Mouse (Mus musculus): ENCODE data around the gene Rab36. TPM values are rescaled to one million over a fixed set of nuclear protein-coding genes. Genes with fewer than 3 reads are reported as not detected.

Rab36 gene
- polyA plus RNA-seq, 1 experiment = 0.82 TPM

DNA sequence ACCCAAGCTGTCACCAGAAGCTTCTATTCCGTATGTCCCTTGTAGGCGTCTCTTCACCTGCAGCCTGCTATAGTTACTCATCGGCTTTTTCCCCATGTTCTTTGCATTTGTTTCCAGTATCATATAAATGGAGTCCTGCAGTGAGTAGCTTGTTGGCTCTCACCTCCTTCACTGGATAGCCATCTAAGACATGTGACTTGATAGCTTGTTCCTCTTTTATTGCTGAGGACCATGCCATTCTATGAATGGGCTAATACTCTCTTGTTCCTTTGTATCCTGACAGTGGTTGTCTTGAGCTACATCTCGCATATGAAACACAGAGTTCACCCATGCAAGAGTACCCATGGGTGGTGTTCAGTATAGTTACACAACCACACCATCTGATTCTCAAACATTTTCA is 51.6 kb downstream of the Rab36 start:
- no peak overlapping the region for H3K27ac ChIP-seq (ENCODE audit: insufficient read depth, low read depth, low read length)
- H3K4me1 ChIP-seq (ENCODE audit: control insufficient read depth, insufficient read depth, low read length) = no peaks in the 10 kb centered on the region
- H3K4me3 ChIP-seq (ENCODE audit: insufficient read depth, low read length) = no peak overlapping the region
- TF ChIP-seq CTCF (IDR thresholded peaks at IDR 0.05; ENCODE audit: low read depth, low read length) = no peak

GRCm38 (mm10) chr10:75091478-75092152 is 54.8 kb downstream of the Rab36 start:
- H3K4me1 ChIP-seq (ENCODE audit: control insufficient read depth, insufficient read depth, low read length) = no peaks in the 10 kb centered on the region
- H3K27ac ChIP-seq (ENCODE audit: insufficient read depth, low read depth, low read length) = no peak overlapping the region
- TF ChIP-seq POLR2A (IDR thresholded peaks at IDR 0.05; ENCODE audit: borderline replicate concordance, low read depth, low read length) = no peak
- no peak for TF ChIP-seq CTCF (IDR thresholded peaks at IDR 0.05; ENCODE audit: low read depth, low read length)
- no peak overlapping the region for H3K4me3 ChIP-seq (ENCODE audit: insufficient read depth, low read length)

GRCm38 (mm10) chr10:75093252-75093987 is 56.6 kb downstream of the Rab36 start:
- H3K4me3 ChIP-seq (ENCODE audit: insufficient read depth, low read length) = no peak overlapping the region

GRCm38 (mm10) chr10:75094338-75094737 is 57.5 kb downstream of the Rab36 start:
- no peak overlapping the region for H3K4me3 ChIP-seq (ENCODE audit: insufficient read depth, low read length)
- H3K4me1 ChIP-seq (ENCODE audit: control insufficient read depth, insufficient read depth, low read length) = no peaks in the 10 kb centered on the region
- no peak for TF ChIP-seq CTCF (IDR thresholded peaks at IDR 0.05; ENCODE audit: low read depth, low read length)
- TF ChIP-seq POLR2A (IDR thresholded peaks at IDR 0.05; ENCODE audit: borderline replicate concordance, low read depth, low read length) = no peak
- no peak overlapping the region for H3K27ac ChIP-seq (ENCODE audit: insufficient read depth, low read depth, low read length)

More at GRCm38 (mm10) chr10:75093252-75093987, 56.6 kb downstream of the Rab36 start:
- Histone ChIP-seq H3K27ac (ENCODE audit: insufficient read depth, low read depth, low read length) (no peak overlapping the region), H3K4me1 (ENCODE audit: control insufficient read depth, insufficient read depth, low read length) (no peaks in the 10 kb centered on the region)
- TF ChIP-seq CTCF (IDR thresholded peaks at IDR 0.05; ENCODE audit: low read depth, low read length) = no peak
- TF ChIP-seq POLR2A (IDR thresholded peaks at IDR 0.05; ENCODE audit: borderline replicate concordance, low read depth, low read length) = no peak

GRCm38 (mm10) chr10:75095216-75095615 is 58.4 kb downstream of the Rab36 start:
- H3K27ac ChIP-seq (ENCODE audit: insufficient read depth, low read depth, low read length) = no peak overlapping the region
- TF ChIP-seq POLR2A (IDR thresholded peaks at IDR 0.05; ENCODE audit: borderline replicate concordance, low read depth, low read length) (no peak), CTCF (IDR thresholded peaks at IDR 0.05; ENCODE audit: low read depth, low read length) (no peak)
- H3K4me1 ChIP-seq (ENCODE audit: control insufficient read depth, insufficient read depth, low read length) = no peaks in the 10 kb centered on the region
- H3K4me3 ChIP-seq (ENCODE audit: insufficient read depth, low read length) = no peak overlapping the region

DNA sequence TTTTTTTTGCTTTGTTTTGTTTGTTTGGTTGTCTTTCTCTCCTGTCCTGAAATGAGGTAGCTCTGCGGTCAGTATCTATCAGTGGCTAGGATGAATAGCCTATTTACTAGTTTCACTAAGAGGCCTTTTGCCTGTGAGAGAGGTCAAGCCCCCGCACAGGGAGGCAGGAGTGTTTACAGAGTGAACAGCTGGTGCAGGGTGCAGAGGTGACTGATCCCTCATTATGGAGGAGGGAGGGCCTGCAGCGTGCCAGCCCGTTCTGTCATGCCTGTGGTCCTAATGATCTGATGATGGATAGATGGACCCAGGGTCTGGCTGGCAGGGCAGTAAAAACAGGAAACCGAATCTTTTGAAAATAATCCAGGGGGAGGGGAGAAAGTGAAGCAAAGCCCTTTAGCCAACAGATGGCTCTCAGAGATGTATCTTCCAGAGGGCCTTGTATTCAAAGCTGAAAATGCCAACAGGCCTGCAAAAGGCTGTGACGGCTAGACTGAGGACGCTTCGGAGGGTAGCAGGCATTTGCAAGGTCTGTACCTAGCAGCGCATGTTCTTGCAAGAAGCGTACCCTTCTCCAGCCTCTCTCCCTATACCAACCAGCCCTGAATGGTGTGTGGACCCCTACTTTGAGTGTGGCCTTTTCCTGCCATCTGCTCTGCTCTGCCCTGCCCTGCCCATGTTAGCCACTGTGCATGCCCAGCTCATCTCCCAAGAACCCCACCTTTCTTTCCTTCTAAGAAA is 61.8 kb downstream of the Rab36 start:
- H3K4me3 ChIP-seq (ENCODE audit: insufficient read depth, low read length) = no peak overlapping the region
- H3K4me1 ChIP-seq (ENCODE audit: control insufficient read depth, insufficient read depth, low read length) = no peaks in the 10 kb centered on the region
- H3K27ac ChIP-seq (ENCODE audit: insufficient read depth, low read depth, low read length) = no peak overlapping the region
- no peak for TF ChIP-seq POLR2A (IDR thresholded peaks at IDR 0.05; ENCODE audit: borderline replicate concordance, low read depth, low read length)
- no peak for TF ChIP-seq CTCF (IDR thresholded peaks at IDR 0.05; ENCODE audit: low read depth, low read length)

- no peak overlapping the region for H3K4me3 ChIP-seq (ENCODE audit: insufficient read depth, low read length)
- H3K27ac ChIP-seq (ENCODE audit: insufficient read depth, low read depth, low read length) = no peak overlapping the region
- H3K4me1 ChIP-seq (ENCODE audit: control insufficient read depth, insufficient read depth, low read length) = peaks cover under 1% of the 10 kb centered on the region; the same call in 1 of the 2 replicates
- TF ChIP-seq POLR2A (IDR thresholded peaks at IDR 0.05; ENCODE audit: borderline replicate concordance, low read depth, low read length) (no peak), CTCF (IDR thresholded peaks at IDR 0.05; ENCODE audit: low read depth, low read length) (no peak)
Measured at GRCm38 (mm10) chr10:75100298-75100697, 63.4 kb downstream of the Rab36 start.

- no peak overlapping the region for H3K27ac ChIP-seq (ENCODE audit: insufficient read depth, low read depth, low read length)
Measured at GRCm38 (mm10) chr10:75103502-75103901, 66.6 kb downstream of the Rab36 start.

More at GRCm38 (mm10) chr10:75103502-75103901, 66.6 kb downstream of the Rab36 start:
- Histone ChIP-seq H3K4me3 (ENCODE audit: insufficient read depth, low read length) (no peak overlapping the region), H3K4me1 (ENCODE audit: control insufficient read depth, insufficient read depth, low read length) (peaks cover 3% of the 10 kb centered on the region; the same call in 1 of the 2 replicates)
- TF ChIP-seq CTCF (IDR thresholded peaks at IDR 0.05; ENCODE audit: low read depth, low read length) (no peak), POLR2A (IDR thresholded peaks at IDR 0.05; ENCODE audit: borderline replicate concordance, low read depth, low read length) (no peak)

Other genes starting within 250 kb of the Rab36 start
- not detected in 2 replicates for gene Gnaz, start 69.9 kb upstream of the Rab36 start, polyA plus RNA-seq (2012; ENCODE audit: insufficient read depth, insufficient read length, missing spikeins)
- not detected in 2 replicates for gene Rsph14, start 4.5 kb upstream of the Rab36 start, polyA plus RNA-seq (2012; ENCODE audit: insufficient read depth, insufficient read length, missing spikeins)
- 1.9 and 2.1 TPM in 2 replicates for gene Bcr, start 23.5 kb downstream of the Rab36 start, polyA plus RNA-seq (2012; ENCODE audit: insufficient read depth, insufficient read length, missing spikeins)
- 41.4 and 42.1 TPM in 2 replicates for gene Specc1l, start 175.0 kb downstream of the Rab36 start, polyA plus RNA-seq (2012; ENCODE audit: insufficient read depth, insufficient read length, missing spikeins)

Measured in bone marrow macrophage, adult 2 months (primary cell).